Mouse (Mus musculus): ENCODE data around the gene Ano2.

DNA sequence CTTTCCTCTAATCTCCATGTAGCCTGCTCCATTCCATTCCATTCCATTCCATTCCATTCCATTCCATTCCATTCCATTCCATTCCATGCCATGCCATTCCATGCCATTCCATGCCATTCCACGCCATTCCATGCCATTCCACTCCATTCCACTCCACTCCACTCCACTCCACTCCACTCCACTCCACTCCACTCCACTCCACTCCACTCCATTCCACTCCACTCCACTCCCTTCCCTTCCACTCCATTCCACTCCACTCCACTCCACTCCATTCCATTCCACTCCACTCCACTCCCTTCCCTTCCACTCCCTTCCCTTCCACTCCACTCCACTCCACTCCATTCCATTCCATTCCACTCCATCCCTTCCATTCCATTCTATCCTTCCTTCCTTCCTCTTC is 186.7 kb downstream of the Ano2 start:
- TF ChIP-seq POLR2A (IDR thresholded peaks at IDR 0.05; ENCODE audit: control insufficient read depth, low read depth, low read length) (no peak), CTCF (IDR thresholded peaks at IDR 0.05; ENCODE audit: control insufficient read depth, insufficient read depth, insufficient replicate concordance, low read depth, low read length) (no peak)
